ENCODE assay signal across 18 mouse cellular contexts in the genomic region with DNA sequence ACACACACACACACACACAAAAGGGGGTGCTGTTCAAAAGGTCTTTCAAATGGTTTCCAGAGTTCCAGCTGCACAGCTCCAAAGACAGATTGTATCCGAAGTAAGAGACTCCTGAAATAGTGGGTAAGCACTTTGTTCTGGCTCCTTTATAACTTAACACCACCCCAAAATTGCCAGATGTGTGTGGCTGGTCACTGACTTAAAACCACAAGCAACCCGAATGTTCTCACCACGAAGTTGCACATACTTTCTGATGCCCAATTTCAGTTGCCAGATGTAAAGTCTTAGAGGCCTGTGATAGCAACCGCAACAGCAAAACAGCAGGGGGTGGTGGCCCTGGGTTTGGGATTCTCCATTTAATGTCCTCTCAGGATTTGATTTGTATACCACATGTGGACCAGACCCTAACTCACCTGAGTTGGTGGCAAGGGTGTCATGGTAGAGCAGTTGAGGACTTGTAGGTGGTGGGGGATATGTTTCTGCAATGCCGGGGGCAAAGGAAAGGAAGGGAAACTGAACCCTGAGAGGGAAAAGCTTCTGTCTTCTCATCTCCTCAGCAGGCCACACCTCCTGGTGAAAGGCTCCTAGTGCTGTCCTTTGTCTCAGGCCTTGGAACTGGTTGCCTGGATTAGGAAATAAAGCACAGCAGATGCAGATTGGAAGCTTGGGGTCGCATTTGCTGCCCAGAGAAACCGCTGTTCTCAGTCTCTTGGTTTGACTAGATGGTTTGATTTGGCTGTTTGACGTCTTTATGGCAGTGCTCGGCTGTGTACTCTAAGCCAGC. TPM values are rescaled to one million over a fixed set of nuclear protein-coding genes. Genes with fewer than 3 reads are reported as not detected.
DNase-seq lines count a peak whose midpoint lies in the region; TF ChIP-seq lines count a peak whose summit lies in the region.
"Had no signal": no experiment of that assay in that cellular context is flagged by ENCODE, and none has a peak within 500 bp of the region (broad histone marks: within the 10 kb centered on the region; RNA-seq: fewer than 3 reads in every experiment).

No protein-coding gene starts in this region.

- TF ChIP-seq CTCF in thymus, adult 2 months (IDR thresholded peaks at IDR 0.05; ENCODE audit: borderline replicate concordance, control insufficient read depth, extremely low read depth, insufficient read depth, low read length, poor library complexity): no peak
- TF ChIP-seq CTCF in bone marrow, adult 2 months (IDR thresholded peaks at IDR 0.05; ENCODE audit: control insufficient read depth, insufficient read depth, low read length): no peak

- H3K4me1 ChIP-seq in thymus, adult 2 months (replicated peaks; ENCODE audit: control insufficient read depth, insufficient read depth, low read length): peaks cover 62% of the 10 kb centered on the region
- peaks cover 3% of the 10 kb centered on the region; the same call in 1 of the 2 replicates for H3K4me1 ChIP-seq in bone marrow, adult 2 months (ENCODE audit: control insufficient read depth, insufficient read depth, low read length)
- H3K4me1 ChIP-seq in limb, embryonic 10.5 days: peaks cover under 1% of the 10 kb centered on the region; the same call in 1 of the 2 replicates
- H3K4me1 ChIP-seq in midbrain, embryonic 10.5 days: peaks cover 6% of the 10 kb centered on the region
- H3K4me1 ChIP-seq: embryonic facial prominence, embryonic 12.5 days; hindbrain, embryonic 13.5 days had no signal

- H3K27me3 ChIP-seq in thymus, adult 2 months (ENCODE audit: control insufficient read depth, insufficient read depth, low read length): no peaks in the 10 kb centered on the region
- no peaks in the 10 kb centered on the region for H3K27me3 ChIP-seq in limb, embryonic 10.5 days (ENCODE audit: low read depth, poor library complexity, severe bottlenecking)
- no peaks in the 10 kb centered on the region for H3K27me3 ChIP-seq in midbrain, embryonic 10.5 days (ENCODE audit: low read depth, poor library complexity, severe bottlenecking)
- H3K27me3 ChIP-seq: embryonic facial prominence, embryonic 12.5 days; hindbrain, embryonic 13.5 days had no signal

- DNase-seq in thymus, adult 2 months: no peak
- no peak for DNase-seq in thymus, postnatal 25 days
- peak; percentile 35 for DNase-seq in 416B (ENCODE audit: low read depth)
- DNase-seq in limb, embryonic 10.5 days (ENCODE audit: low spot score): no peak
- DNase-seq in urinary bladder, postnatal 36 days (ENCODE audit: low spot score in 2 of 2): no peak
- no peak for DNase-seq in midbrain, embryonic 10.5 days (ENCODE audit: low spot score)
- DNase-seq: adrenal gland, postnatal 14 days; cerebellum, adult 2 months; cerebellum, postnatal 10 days; gastrocnemius, postnatal 14 days; heart, adult 11 months; heart, postnatal 14 days had no signal

- TF ChIP-seq POLR2A in thymus, adult 2 months (IDR thresholded peaks at IDR 0.05; ENCODE audit: control insufficient read depth, extremely low read depth, insufficient read depth, low read length, poor library complexity): no peak
- TF ChIP-seq POLR2A in bone marrow, adult 2 months (IDR thresholded peaks at IDR 0.05; ENCODE audit: borderline replicate concordance, control insufficient read depth, low read depth, low read length): no peak

- no peaks in the 10 kb centered on the region for H3K36me3 ChIP-seq in thymus, adult 2 months (ENCODE audit: control insufficient read depth, insufficient read depth, low read length)
- H3K36me3 ChIP-seq in limb, embryonic 10.5 days: no peaks in the 10 kb centered on the region
- H3K36me3 ChIP-seq in midbrain, embryonic 10.5 days: no peaks in the 10 kb centered on the region
- H3K36me3 ChIP-seq: embryonic facial prominence, embryonic 12.5 days; hindbrain, embryonic 13.5 days had no signal

- no peaks in the 10 kb centered on the region for H3K9me3 ChIP-seq in limb, embryonic 10.5 days (replicated peaks)
- H3K9me3 ChIP-seq in midbrain, embryonic 10.5 days (replicated peaks): no peaks in the 10 kb centered on the region
- H3K9me3 ChIP-seq: embryonic facial prominence, embryonic 12.5 days; hindbrain, embryonic 13.5 days had no signal

- no peak overlapping the region for H3K4me3 ChIP-seq in thymus, adult 2 months (ENCODE audit: control insufficient read depth, insufficient read depth, low read length)
- H3K4me3 ChIP-seq in bone marrow, adult 2 months (replicated peaks; ENCODE audit: control insufficient read depth, low read depth, low read length): no peak overlapping the region
- H3K4me3 ChIP-seq in limb, embryonic 10.5 days: no peak overlapping the region
- no peak overlapping the region for H3K4me3 ChIP-seq in midbrain, embryonic 10.5 days
- H3K4me3 ChIP-seq: embryonic facial prominence, embryonic 12.5 days; hindbrain, embryonic 13.5 days had no signal

- peak overlapping the region; percentile 77 for H3K27ac ChIP-seq in thymus, adult 2 months (ENCODE audit: control insufficient read depth, insufficient read depth, low read length)
- H3K27ac ChIP-seq in bone marrow, adult 2 months (ENCODE audit: control insufficient read depth, insufficient read depth, low read depth, low read length, poor library complexity): peak overlapping the region; percentile 9
- 0 out of 2 replicates have a peak overlapping the region, but pooled peaks have one; percentile 19 for H3K27ac ChIP-seq in limb, embryonic 10.5 days
- no peak overlapping the region for H3K27ac ChIP-seq in midbrain, embryonic 10.5 days (replicated peaks)
- H3K27ac ChIP-seq: embryonic facial prominence, embryonic 12.5 days; hindbrain, embryonic 13.5 days; hindbrain, postnatal 0 days had no signal

- 15% methylated on average over 9 of the region's 9 CpGs for WGBS in thymus, adult 2 months
- 27% methylated on average over 9 of the region's 9 CpGs for WGBS in bone marrow, adult 2 months
- 47% methylated on average over 9 of the region's 9 CpGs for WGBS in limb, embryonic 10.5 days
- 48% methylated on average over 9 of the region's 9 CpGs for WGBS in midbrain, embryonic 10.5 days

RNA-seq across cellular contexts. Expression of gene Chdh, which starts 11.2 kb away (rescaled TPM):
- polyA plus RNA-seq in thymus, adult 2 months (2012; rRNA removed): 51.3 and 59.5 TPM in 2 replicates
- polyA plus RNA-seq in bone marrow, adult 2 months (2011; ENCODE audit: insufficient read depth, insufficient read length, low replicate concordance, missing spikeins): 4.6 and 5.4 TPM in 2 replicates
- 0.05 TPM in 1 of 2 replicates, not detected in the other for polyA plus RNA-seq in limb, embryonic 10.5 days (2016; fragmentation: Nextera tagmentation; extraction: Ambion mirVana)
- polyA plus RNA-seq in midbrain, embryonic 10.5 days (2016; fragmentation: Nextera tagmentation; extraction: Ambion mirVana): 0.02 TPM in 1 of 2 replicates, not detected in the other
- polyA plus RNA-seq: C2C12; forebrain, embryonic 11.5 days had no signal

RNA-seq across cellular contexts. Expression of gene Il17rb, which starts 11.3 kb away (rescaled TPM):
- 50.9 and 57.3 TPM in 2 replicates for polyA plus RNA-seq in thymus, adult 2 months (2012; rRNA removed)
- 7.8 TPM in 1 of 2 replicates, not detected in the other for polyA plus RNA-seq in bone marrow, adult 2 months (2011; ENCODE audit: insufficient read depth, insufficient read length, low replicate concordance, missing spikeins)
- polyA plus RNA-seq in limb, embryonic 10.5 days (2016; fragmentation: Nextera tagmentation; extraction: Ambion mirVana): 0.69 and 1.4 TPM in 2 replicates
- 0.49 and 0.99 TPM in 2 replicates for polyA plus RNA-seq in midbrain, embryonic 10.5 days (2016; fragmentation: Nextera tagmentation; extraction: Ambion mirVana)

RNA-seq across cellular contexts. Expression of gene Actr8, which starts 41.8 kb away (rescaled TPM):
- 27.8 and 30.2 TPM in 2 replicates for polyA plus RNA-seq in thymus, adult 2 months (2012; rRNA removed)
- polyA plus RNA-seq in bone marrow, adult 2 months (2011; ENCODE audit: insufficient read depth, insufficient read length, low replicate concordance, missing spikeins): 12.5 and 21.8 TPM in 2 replicates
- polyA plus RNA-seq in limb, embryonic 10.5 days (2016; fragmentation: Nextera tagmentation; extraction: Ambion mirVana): 76.4 and 78.4 TPM in 2 replicates
- 89.7 and 93.4 TPM in 2 replicates for polyA plus RNA-seq in midbrain, embryonic 10.5 days (2016; fragmentation: Nextera tagmentation; extraction: Ambion mirVana)

RNA-seq across cellular contexts. Expression of gene Selenok, which starts 51.9 kb away (rescaled TPM):
- 28.5 and 32.5 TPM in 2 replicates for polyA plus RNA-seq in thymus, adult 2 months (2012; rRNA removed)
- 45.0 and 46.1 TPM in 2 replicates for polyA plus RNA-seq in bone marrow, adult 2 months (2011; ENCODE audit: insufficient read depth, insufficient read length, low replicate concordance, missing spikeins)
- 229 and 245 TPM in 2 replicates for polyA plus RNA-seq in limb, embryonic 10.5 days (2016; fragmentation: Nextera tagmentation; extraction: Ambion mirVana)
- 298 and 337 TPM in 2 replicates for polyA plus RNA-seq in midbrain, embryonic 10.5 days (2016; fragmentation: Nextera tagmentation; extraction: Ambion mirVana)
